Mouse (Mus musculus) lung, embryonic 16.5 days (tissue): ENCODE measurements around the gene Gm9732. TPM values are rescaled to one million over a fixed set of nuclear protein-coding genes. Genes with fewer than 3 reads are reported as not detected.
"Not testable (repeated sequence)": the region's sequence is repeated elsewhere in the genome, so short reads cannot be mapped to it uniquely, and the experiment has no call there.

ENCODE experiments used
- ATAC-seq: fragments of 200-750 bp; cut with Nextera tagmentation; 2 replicates; pipeline ENCODE4 v1.8.0; 2017; ENCODE audit warnings: low read depth, mild to moderate bottlenecking, moderate library complexity
- H3K27ac ChIP-seq: fragments of 300-500 bp; sonication (generic); 2 replicates; pipeline ENCODE4 v1.5.1; 2014; ENCODE audit warnings: mild to moderate bottlenecking, control low read depth, low read length
- H3K27me3 ChIP-seq: fragments of 300-500 bp; sonication (generic); 2 replicates; pipeline ENCODE4 v1.6.1; 2014; ENCODE audit warnings: low read depth, low read length, mixed read lengths; ENCODE audit not compliant: control insufficient read depth, insufficient read depth
- H3K36me3 ChIP-seq: fragments of 300-500 bp; sonication (generic); 2 replicates; pipeline ENCODE4 v1.6.1; 2014; ENCODE audit warnings: low read length; ENCODE audit not compliant: control insufficient read depth, insufficient read depth
- H3K4me1 ChIP-seq: fragments of 300-500 bp; sonication (generic); replicated peaks from 2 replicates; pipeline ENCODE4 v1.6.1; 2014; ENCODE audit warnings: low read length, mixed read lengths; ENCODE audit not compliant: control insufficient read depth, insufficient read depth
- H3K4me2 ChIP-seq: fragments of 300-500 bp; sonication (generic); 2 replicates; pipeline ENCODE4 v1.6.1; 2014; ENCODE audit warnings: low read depth, low read length, control low read depth
- H3K4me3 ChIP-seq: fragments of 300-500 bp; sonication (generic); 2 replicates; pipeline ENCODE4 v1.5.1; 2014; ENCODE audit warnings: mild to moderate bottlenecking, low read length, control low read depth
- H3K9ac ChIP-seq: fragments of 300-500 bp; sonication (generic); 2 replicates; pipeline ENCODE4 v1.6.1; 2014; ENCODE audit warnings: low read length, control low read depth
- H3K9me3 ChIP-seq: fragments of 300-500 bp; sonication (generic); 2 replicates; pipeline ENCODE4 v1.6.1; 2016; ENCODE audit warnings: low read length; ENCODE audit not compliant: control insufficient read depth
- WGBS: fragments of 180-500 bp; shearing (Covaris S2); extraction: QIAGEN DNeasy Blood & Tissue Kit; methylation state at CpG from one replicate; pipeline ENCODE4 v1.1.7; 2014; 5-methylcytosine and 5-hydroxymethylcytosine counted together
- polyA plus RNA-seq: library from polyadenylated mRNA; unstranded; fragments of >200 nt; fragmentation: Nextera tagmentation; extraction: Ambion mirVana; gene quantifications from 2 replicates; pipeline ENCODE4 v1.2.1, GENCODE M21; 2015

The Gm9732 gene
- polyA plus RNA-seq, 1 experiment from 2014 or later, result not detected

DNA sequence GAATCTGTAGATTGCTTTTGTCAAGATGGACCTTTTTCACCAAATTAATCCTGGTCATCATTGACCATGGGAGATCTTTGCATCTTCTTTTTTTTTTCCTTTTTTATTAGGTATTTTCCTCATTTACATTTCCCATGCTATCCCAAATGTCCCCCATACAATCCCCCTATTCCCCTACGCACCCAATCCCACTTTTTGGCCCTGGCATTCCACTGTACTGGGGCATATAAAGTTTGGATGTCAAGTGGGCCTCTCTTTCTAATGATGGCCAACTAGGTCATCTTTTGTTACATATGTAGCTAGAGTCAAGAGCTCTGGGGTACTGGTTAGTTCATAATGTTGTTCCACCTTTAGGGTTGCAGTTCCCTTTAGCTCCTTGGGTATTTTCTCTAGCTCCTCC is 62.8 kb downstream of the Gm9732 start:
- H3K9ac ChIP-seq, H3K4me1 ChIP-seq, H3K9me3 ChIP-seq, H3K27me3 ChIP-seq, H3K4me3 ChIP-seq, ATAC-seq, H3K4me2 ChIP-seq, H3K27ac ChIP-seq, H3K36me3 ChIP-seq: not testable (repeated sequence)
- WGBS, result 39% methylated on average over 1 of the region's 1 CpGs

DNA sequence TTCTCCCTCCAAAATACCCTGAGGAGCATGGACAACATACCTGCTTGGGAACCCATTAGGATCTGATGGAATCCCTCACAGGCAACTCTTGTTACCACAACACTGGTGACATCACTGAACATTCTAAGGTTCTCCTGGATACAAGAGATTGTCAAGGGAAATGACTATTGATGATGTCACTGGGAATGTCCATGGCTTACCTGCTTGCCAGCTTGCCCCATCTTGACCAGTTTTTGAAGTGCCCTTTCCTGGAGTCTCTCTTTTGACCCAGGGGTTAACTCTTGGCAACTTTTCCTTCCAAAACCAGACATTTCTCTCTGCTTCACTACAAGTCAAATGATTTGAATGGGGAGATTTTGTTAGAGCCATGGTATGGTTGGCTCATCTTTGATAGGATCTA is 72.9 kb downstream of the Gm9732 start, which contains the start of gene 1700001F09Rik:
Gene 1700001F09Rik, minus strand, starts transcription at position 101 of the 400 bp plus-strand sequence.
- H3K4me3 ChIP-seq, H3K4me1 ChIP-seq, H3K36me3 ChIP-seq, H3K27ac ChIP-seq, H3K4me2 ChIP-seq, H3K27me3 ChIP-seq, ATAC-seq, H3K9me3 ChIP-seq, H3K9ac ChIP-seq: not testable (repeated sequence)

DNA sequence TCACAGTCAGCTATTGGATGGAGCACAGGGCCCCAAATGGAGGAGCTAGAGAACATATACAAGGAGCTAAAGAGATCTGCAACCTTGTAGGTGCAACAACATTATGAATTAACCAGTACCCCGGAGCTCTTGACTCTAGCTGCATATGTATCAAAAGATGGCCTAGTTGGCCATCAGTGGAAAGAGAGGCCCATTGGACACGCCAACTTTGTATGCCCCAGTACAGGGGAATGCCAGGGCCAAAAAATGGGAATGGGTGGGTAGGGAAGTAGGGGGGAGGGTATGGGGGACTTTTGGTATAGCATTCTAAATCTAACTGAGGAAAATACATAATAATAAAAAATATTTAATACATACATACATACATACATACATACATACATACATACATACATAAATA is 78.1 kb downstream of the Gm9732 start:
- not testable (repeated sequence) for H3K9ac ChIP-seq, H3K27me3 ChIP-seq, H3K4me2 ChIP-seq, H3K36me3 ChIP-seq, H3K4me1 ChIP-seq, ATAC-seq, H3K27ac ChIP-seq, H3K9me3 ChIP-seq, H3K4me3 ChIP-seq
- WGBS, result 36% methylated on average over 1 of the region's 2 CpGs

Other genes with a start within 250 kb of the Gm9732 start
- not detected in 2 replicates for gene Gm8094, start 198.4 kb upstream of the Gm9732 start, polyA plus RNA-seq
- gene Gm8104, start 174.4 kb upstream of the Gm9732 start, polyA plus RNA-seq, result 0.11 TPM in 1 of 2 replicates, not detected in the other
- gene Gm7233, start 95.2 kb upstream of the Gm9732 start, polyA plus RNA-seq, result not detected in 2 replicates
- not detected in 2 replicates for gene Gm8122, start 39.7 kb upstream of the Gm9732 start, polyA plus RNA-seq
- gene Gm8126, start 16.4 kb upstream of the Gm9732 start, polyA plus RNA-seq, result not detected in 2 replicates
- gene Gm8127, start 18.8 kb downstream of the Gm9732 start, polyA plus RNA-seq, result not detected in 2 replicates
- not detected in 2 replicates for gene 1700001F09Rik, start 72.8 kb downstream of the Gm9732 start, polyA plus RNA-seq
- not detected in 2 replicates for gene Gm8138, start 141.3 kb downstream of the Gm9732 start, polyA plus RNA-seq